Mouse (Mus musculus): ENCODE measurements around the gene Hoxd3. TPM values are rescaled to one million over a fixed set of nuclear protein-coding genes. Genes with fewer than 3 reads are reported as not detected.
A peak's percentile ranks its signal among the peaks of the same experiment; 100 is the strongest.

Gene Hoxd3
- 0.23 TPM in 1 of 2 replicates, not detected in the other for polyA plus RNA-seq (2014; fragmentation: Nextera tagmentation; extraction: Ambion mirVana)

DNA sequence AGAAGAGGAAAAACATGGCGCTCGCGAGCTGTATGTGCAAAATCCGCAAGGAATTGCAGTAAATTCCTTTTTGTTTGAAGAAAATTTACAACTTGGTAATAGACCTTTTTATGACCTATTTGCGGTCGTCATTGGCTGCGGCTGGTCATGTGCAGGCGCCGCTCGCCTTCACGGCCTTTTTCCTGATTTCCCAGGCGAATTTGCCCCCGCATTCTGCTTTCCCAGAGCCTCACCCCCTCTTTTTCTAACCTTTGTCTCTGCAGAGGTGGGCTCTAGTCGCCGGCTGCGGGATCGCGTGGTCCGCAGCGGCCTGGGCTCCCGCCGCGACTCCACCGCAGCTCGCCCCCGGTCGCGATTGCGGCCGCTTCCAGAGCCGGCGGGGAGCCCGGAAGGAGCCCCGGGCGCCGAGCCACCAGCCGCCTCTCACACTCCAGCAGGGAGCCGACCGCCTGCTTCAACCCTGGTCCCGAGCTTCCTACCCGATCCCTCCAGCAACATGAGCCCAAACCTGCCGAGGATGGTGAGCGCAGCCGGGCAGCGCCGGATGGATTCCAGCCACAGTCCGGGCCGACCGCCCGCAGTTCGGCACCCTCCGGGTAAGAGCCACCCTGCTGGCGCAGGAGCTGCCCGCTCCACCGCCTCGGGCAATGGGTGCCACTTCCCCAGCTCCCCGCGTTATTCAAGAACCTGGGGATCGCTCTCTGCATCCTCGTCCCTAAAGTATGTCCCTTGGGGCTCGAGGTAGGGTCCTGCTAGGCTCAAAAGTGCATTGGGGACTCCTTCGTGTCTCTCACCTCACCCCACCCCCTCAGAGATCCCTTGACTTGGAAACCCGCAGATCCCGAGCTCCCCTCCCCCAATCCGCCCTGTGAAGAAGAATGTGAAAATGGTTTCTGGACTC, at the start of gene Hoxd3, which contains the start of gene Hoxd4:
TSS of gene Hoxd3 (plus strand) at position 207 of the 901 bp plus-strand sequence.
TSS of gene Hoxd4 (plus strand) at position 209 of the 901 bp plus-strand sequence.
- H3K27me3 ChIP-seq (ENCODE audit: control insufficient read depth, insufficient read depth, low read length), result peaks cover 100% of the 10 kb centered on the region
- peaks cover 4 to 8% of the 10 kb centered on the region in 2 experiments; a peak in 3 of 4 replicates for H3K4me1 ChIP-seq (ENCODE audit: control insufficient read depth in 2 of 2, insufficient read depth in 2 of 2, low read length in 2 of 2)
- peak within 1 kb of the TSS; percentile 70 for H3K4me2 ChIP-seq (ENCODE audit: low read length)
- H3K9me3 ChIP-seq (ENCODE audit: control insufficient read depth, low read length), result no peaks in the 10 kb centered on the region
- no peak for ATAC-seq (ENCODE audit: insufficient number of reproducible peaks, insufficient read depth, low FRiP score, low read depth)
- WGBS, result under 1% methylated on average over 65 of the region's 65 CpGs
- peak within 1 kb of the TSS; percentile 31 for H3K9ac ChIP-seq (ENCODE audit: low read length)
- peak within 1 kb of the TSS; percentile 42 to 43 for H3K4me3 ChIP-seq (ENCODE audit: control insufficient read depth in 1 of 2, insufficient read depth in 1 of 2, low read depth in 1 of 2, low read length in 2 of 2)
- H3K36me3 ChIP-seq (ENCODE audit: control insufficient read depth, insufficient read depth, low read length), result no peaks in the 10 kb centered on the region
- no peak within 1 kb of the TSS for H3K27ac ChIP-seq (replicated peaks in 1 of 2; ENCODE audit: control insufficient read depth in 1 of 2, insufficient read depth in 1 of 2, low read depth in 2 of 2, low read length in 2 of 2)

DNA sequence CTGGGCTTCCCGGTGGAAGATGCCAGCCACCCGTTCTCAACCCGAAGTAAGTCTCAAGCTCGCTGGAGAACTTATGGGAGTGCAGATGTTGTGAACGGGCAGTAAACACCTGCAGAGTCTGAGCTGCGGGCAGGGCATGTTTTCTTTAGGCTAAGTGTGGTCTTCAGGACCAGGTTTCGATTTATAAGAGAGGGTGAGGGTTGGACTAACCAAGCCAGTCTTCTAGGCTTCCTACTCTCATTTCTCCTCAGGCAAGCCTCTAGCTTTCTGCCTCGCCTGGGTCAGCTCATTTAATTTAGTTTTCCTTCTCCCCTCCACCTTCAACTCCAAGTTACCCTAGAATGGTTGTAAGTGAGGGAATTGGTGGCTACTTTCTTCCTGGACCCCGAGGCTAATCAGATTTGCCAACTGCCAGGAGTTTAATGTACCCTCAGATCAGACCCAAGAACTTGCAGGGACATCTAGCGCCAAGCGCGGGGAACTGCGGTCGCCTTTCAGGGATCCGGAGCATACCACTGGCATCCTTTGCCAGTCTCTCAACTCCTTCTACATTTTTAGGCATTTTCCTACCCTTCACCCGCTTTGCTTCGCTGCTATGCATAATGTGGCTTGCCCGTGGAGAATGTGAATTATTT, 48.3 kb upstream of the Hoxd3 start:
- Histone ChIP-seq H3K36me3 (ENCODE audit: control insufficient read depth, insufficient read depth, low read length) (no peaks in the 10 kb centered on the region), H3K4me3 (ENCODE audit: control insufficient read depth in 1 of 2, insufficient read depth in 1 of 2, low read depth in 1 of 2, low read length in 2 of 2) (no peak overlapping the region), H3K9ac (ENCODE audit: low read length) (no peak overlapping the region), H3K4me1 (ENCODE audit: control insufficient read depth in 2 of 2, insufficient read depth in 2 of 2, low read length in 2 of 2) (peaks cover 0 to 11% of the 10 kb centered on the region in 2 experiments; a peak in 3 of 4 replicates), H3K27ac (replicated peaks in 1 of 2; ENCODE audit: control insufficient read depth in 1 of 2, insufficient read depth in 1 of 2, low read depth in 2 of 2, low read length in 2 of 2) (no peak overlapping the region), H3K27me3 (ENCODE audit: control insufficient read depth, insufficient read depth, low read length) (peaks cover 98% of the 10 kb centered on the region), H3K9me3 (ENCODE audit: control insufficient read depth, low read length) (no peaks in the 10 kb centered on the region), H3K4me2 (ENCODE audit: low read length) (no peak overlapping the region)
- no peak for ATAC-seq (ENCODE audit: insufficient number of reproducible peaks, insufficient read depth, low FRiP score, low read depth)
- 3% methylated on average over 18 of the region's 18 CpGs for WGBS

DNA sequence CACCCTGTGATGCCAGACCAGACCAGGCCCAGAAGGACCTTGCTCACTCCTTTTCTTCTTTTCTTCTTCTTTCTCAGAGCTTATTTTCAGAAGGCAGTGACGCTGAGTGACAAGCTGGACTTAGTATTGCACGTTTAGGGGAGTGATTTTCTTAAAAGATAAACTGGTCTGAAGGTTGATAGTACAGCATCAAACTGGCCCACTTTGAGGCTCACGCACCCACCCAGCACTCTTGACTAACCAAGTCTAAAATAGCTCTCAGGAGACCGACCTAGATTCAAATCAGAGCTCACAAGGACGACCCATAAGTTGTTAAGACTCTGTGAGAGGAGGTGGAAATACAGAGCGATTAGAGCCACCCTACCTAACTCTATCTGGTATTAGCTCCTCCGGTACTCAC, 45.3 kb upstream of the Hoxd3 start:
- Histone ChIP-seq H3K9ac (ENCODE audit: low read length) (no peak overlapping the region), H3K4me1 (ENCODE audit: control insufficient read depth in 2 of 2, insufficient read depth in 2 of 2, low read length in 2 of 2) (peaks cover 3 to 16% of the 10 kb centered on the region in 2 experiments; a peak in 3 of 4 replicates), H3K9me3 (ENCODE audit: control insufficient read depth, low read length) (no peaks in the 10 kb centered on the region), H3K27me3 (ENCODE audit: control insufficient read depth, insufficient read depth, low read length) (peaks cover 97% of the 10 kb centered on the region), H3K36me3 (ENCODE audit: control insufficient read depth, insufficient read depth, low read length) (no peaks in the 10 kb centered on the region), H3K4me3 (ENCODE audit: control insufficient read depth in 1 of 2, insufficient read depth in 1 of 2, low read depth in 1 of 2, low read length in 2 of 2) (no peak overlapping the region), H3K4me2 (ENCODE audit: low read length) (no peak overlapping the region), H3K27ac (replicated peaks in 1 of 2; ENCODE audit: control insufficient read depth in 1 of 2, insufficient read depth in 1 of 2, low read depth in 2 of 2, low read length in 2 of 2) (no peak overlapping the region)
- no peak for ATAC-seq (ENCODE audit: insufficient number of reproducible peaks, insufficient read depth, low FRiP score, low read depth)
- 3% methylated on average over 7 of the region's 7 CpGs for WGBS

DNA sequence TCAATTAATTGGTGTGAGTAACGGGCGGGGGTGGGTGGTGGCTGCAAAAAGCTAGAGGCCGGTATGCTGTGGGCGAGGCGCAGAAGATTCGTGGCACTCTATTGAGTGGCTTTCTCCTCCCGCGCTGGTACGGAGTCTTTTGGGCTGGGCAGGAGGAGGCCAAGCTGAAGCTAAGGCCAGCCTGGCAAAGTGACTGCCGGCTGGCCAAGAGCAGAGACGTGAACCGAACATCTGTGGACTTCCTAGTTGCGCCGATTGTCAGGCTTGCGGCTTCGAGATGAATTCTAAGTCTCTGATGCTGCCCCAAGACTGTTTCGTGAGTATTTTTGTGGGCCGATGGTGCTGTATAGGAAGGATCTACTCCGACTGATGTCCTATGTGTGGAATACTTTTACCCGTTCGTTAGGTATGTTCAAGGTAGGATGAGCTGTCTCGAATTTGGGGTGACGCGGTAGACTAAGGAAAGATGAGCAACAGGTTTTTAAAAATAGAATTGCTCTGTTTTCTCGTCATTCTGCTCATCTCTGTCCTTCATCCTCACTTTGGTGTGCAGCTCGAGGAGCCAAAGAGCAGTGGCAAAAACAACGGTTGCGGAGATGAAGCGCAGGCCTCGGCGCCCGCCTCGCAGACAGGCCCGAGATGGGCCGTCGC, 44.4 kb upstream of the Hoxd3 start:
- 3% methylated on average over 36 of the region's 36 CpGs for WGBS
- H3K4me1 ChIP-seq (ENCODE audit: control insufficient read depth in 2 of 2, insufficient read depth in 2 of 2, low read length in 2 of 2), result peaks cover 3 to 12% of the 10 kb centered on the region in 2 experiments; a peak in 3 of 4 replicates
- ATAC-seq (ENCODE audit: insufficient number of reproducible peaks, insufficient read depth, low FRiP score, low read depth), result no peak

DNA sequence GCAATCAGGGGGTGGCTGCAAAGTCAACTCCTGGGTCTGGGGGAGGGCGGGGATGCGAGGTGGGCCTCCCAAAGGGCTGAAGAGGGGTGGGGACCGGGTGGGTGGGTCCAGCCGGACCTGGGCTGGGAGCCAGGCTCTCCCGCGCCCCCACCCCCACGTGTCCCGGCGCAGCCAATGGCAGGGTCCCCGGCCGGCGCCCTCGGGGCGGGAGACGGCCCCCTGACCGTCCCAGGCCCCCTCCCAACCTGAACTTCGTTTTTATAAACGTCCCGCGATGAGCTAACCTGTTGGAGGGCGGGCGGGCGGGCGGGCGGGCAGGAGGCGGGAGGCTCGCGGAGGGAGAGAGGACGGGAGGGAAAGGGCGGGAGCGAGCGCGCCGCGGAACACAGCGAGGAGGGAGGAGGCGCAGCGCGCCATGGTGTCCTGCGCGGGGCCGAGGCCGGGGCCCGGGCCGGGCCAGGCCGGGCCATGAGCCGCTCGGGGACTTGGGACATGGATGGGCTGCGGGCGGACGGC, 43.8 kb upstream of the Hoxd3 start, which contains the start of gene Hoxd13:
TSS of gene Hoxd13 (plus strand) at position 469 of the 516 bp plus-strand sequence.
- no peaks in the 10 kb centered on the region for H3K36me3 ChIP-seq (ENCODE audit: control insufficient read depth, insufficient read depth, low read length)
- H3K9me3 ChIP-seq (ENCODE audit: control insufficient read depth, low read length), result no peaks in the 10 kb centered on the region
- H3K4me2 ChIP-seq (ENCODE audit: low read length), result peak within 1 kb of the TSS; percentile 75
- no peak within 1 kb of the TSS for H3K27ac ChIP-seq (replicated peaks in 1 of 2; ENCODE audit: control insufficient read depth in 1 of 2, insufficient read depth in 1 of 2, low read depth in 2 of 2, low read length in 2 of 2)
- peak within 1 kb of the TSS; percentile 43 to 44 for H3K4me3 ChIP-seq (ENCODE audit: control insufficient read depth in 1 of 2, insufficient read depth in 1 of 2, low read depth in 1 of 2, low read length in 2 of 2)
- H3K27me3 ChIP-seq (ENCODE audit: control insufficient read depth, insufficient read depth, low read length), result peaks cover 97% of the 10 kb centered on the region
- H3K9ac ChIP-seq (ENCODE audit: low read length), result no peak within 1 kb of the TSS
- peaks cover 5 to 12% of the 10 kb centered on the region in 2 experiments for H3K4me1 ChIP-seq (ENCODE audit: control insufficient read depth in 2 of 2, insufficient read depth in 2 of 2, low read length in 2 of 2)
- WGBS, result under 1% methylated on average over 18 of the region's 51 CpGs
- ATAC-seq (ENCODE audit: insufficient number of reproducible peaks, insufficient read depth, low FRiP score, low read depth), result no peak; the same call in 1 of the 2 replicates

More for the DNA sequence above, 44.4 kb upstream of the Hoxd3 start:
- 0 out of 2 replicates have a peak overlapping the region, but pooled peaks have one; percentile 75 for H3K4me2 ChIP-seq (ENCODE audit: low read length)
- H3K9me3 ChIP-seq (ENCODE audit: control insufficient read depth, low read length), result no peaks in the 10 kb centered on the region
- H3K9ac ChIP-seq (ENCODE audit: low read length), result no peak overlapping the region
- peaks cover 97% of the 10 kb centered on the region for H3K27me3 ChIP-seq (ENCODE audit: control insufficient read depth, insufficient read depth, low read length)
- no peaks in the 10 kb centered on the region for H3K36me3 ChIP-seq (ENCODE audit: control insufficient read depth, insufficient read depth, low read length)
- H3K4me3 ChIP-seq (ENCODE audit: control insufficient read depth in 1 of 2, insufficient read depth in 1 of 2, low read depth in 1 of 2, low read length in 2 of 2), result peak overlapping the region in 1 of 2 experiments; percentile 44; a peak in 2 of 4 replicates
- no peak overlapping the region for H3K27ac ChIP-seq (replicated peaks in 1 of 2; ENCODE audit: control insufficient read depth in 1 of 2, insufficient read depth in 1 of 2, low read depth in 2 of 2, low read length in 2 of 2)

DNA sequence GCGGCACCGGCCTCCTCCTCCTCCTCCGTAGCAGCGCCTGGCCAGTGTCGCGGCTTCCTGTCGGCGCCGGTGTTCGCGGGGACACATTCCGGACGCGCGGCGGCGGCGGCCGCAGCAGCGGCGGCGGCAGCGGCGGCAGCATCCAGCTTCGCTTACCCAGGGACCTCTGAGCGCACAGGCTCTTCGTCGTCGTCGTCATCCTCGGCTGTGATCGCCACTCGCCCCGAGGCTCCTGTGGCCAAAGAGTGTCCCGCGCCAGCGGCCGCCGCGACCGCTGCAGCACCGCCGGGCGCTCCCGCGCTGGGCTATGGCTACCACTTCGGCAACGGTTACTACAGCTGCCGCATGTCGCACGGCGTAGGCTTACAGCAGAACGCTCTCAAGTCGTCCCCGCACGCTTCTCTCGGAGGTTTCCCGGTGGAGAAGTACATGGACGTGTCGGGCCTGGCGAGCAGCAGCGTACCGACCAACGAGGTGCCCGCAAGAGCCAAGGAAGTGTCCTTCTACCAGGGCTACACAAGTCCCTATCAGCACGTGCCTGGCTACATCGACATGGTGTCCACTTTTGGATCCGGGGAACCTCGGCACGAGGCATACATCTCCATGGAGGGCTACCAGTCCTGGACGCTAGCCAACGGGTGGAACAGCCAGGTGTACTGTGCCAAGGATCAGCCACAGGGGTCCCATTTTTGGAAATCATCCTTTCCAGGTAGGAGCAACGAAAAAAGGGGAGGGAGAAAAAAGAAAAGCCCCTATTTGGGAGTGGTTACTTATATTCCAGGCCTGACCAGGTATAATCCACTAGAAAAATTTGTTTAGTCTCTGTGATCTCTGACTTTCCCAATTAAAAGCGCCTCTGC, 43.1 kb upstream of the Hoxd3 start:
- WGBS, result under 1% methylated on average over 68 of the region's 74 CpGs
- H3K9ac ChIP-seq (ENCODE audit: low read length), result no peak overlapping the region
- ATAC-seq (ENCODE audit: insufficient number of reproducible peaks, insufficient read depth, low FRiP score, low read depth), result no peak

More for the DNA sequence above, 43.1 kb upstream of the Hoxd3 start:
- Histone ChIP-seq H3K4me1 (ENCODE audit: control insufficient read depth in 2 of 2, insufficient read depth in 2 of 2, low read length in 2 of 2) (peaks cover 5 to 12% of the 10 kb centered on the region in 2 experiments), H3K27me3 (ENCODE audit: control insufficient read depth, insufficient read depth, low read length) (peaks cover 97% of the 10 kb centered on the region), H3K4me2 (ENCODE audit: low read length) (peak overlapping the region; percentile 75), H3K27ac (replicated peaks in 1 of 2; ENCODE audit: control insufficient read depth in 1 of 2, insufficient read depth in 1 of 2, low read depth in 2 of 2, low read length in 2 of 2) (no peak overlapping the region), H3K36me3 (ENCODE audit: control insufficient read depth, insufficient read depth, low read length) (no peaks in the 10 kb centered on the region), H3K9me3 (ENCODE audit: control insufficient read depth, low read length) (no peaks in the 10 kb centered on the region), H3K4me3 (ENCODE audit: control insufficient read depth in 1 of 2, insufficient read depth in 1 of 2, low read depth in 1 of 2, low read length in 2 of 2) (peak overlapping the region; percentile 43 to 44)
